Mouse (Mus musculus) cerebellum, adult 9-10 months (tissue): ENCODE data around the gene Gm2030.
"Not testable (repeated sequence)": the region's sequence is repeated elsewhere in the genome, so short reads cannot be mapped to it uniquely, and the experiment has no call there.

Source experiments
- DNase-seq: peaks from one replicate; pipeline ENCODE4 v3.0.0; 2022

The Gm2030 gene

GRCm38 (mm10) chrX:26309944-26310343 is at the start of gene Gm2030:
Gene Gm2030 (minus strand): TSS chrX:26310044.
- DNase-seq: not testable (repeated sequence)
